Mouse (Mus musculus): ENCODE data around the gene Rfx1. TPM values are rescaled to one million over a fixed set of nuclear protein-coding genes. Genes with fewer than 3 reads are reported as not detected.

The Rfx1 gene
- total RNA-seq, 2 experiments from 2014 or later: 12.4 to 14.7 TPM

Small RNA genes lying within 50 kb of the gene (microRNA-seq; reads per million reads assigned to microRNA genes)
- not detected for gene Mir709

Other genes with a start within 250 kb of the Rfx1 start
- gene Adgrl1, start 166.7 kb upstream of the Rfx1 start, total RNA-seq (2021): 10 to 100 TPM; 48.7 to 60.4 TPM
- under 1 TPM; 0.51 to 0.88 TPM for gene Gm10644, start 111.6 kb upstream of the Rfx1 start, total RNA-seq (2021)
- 10 to 100 TPM in 1 of 2 experiments, 1 to 10 TPM in 1; 9.2 to 12.1 TPM for gene Asf1b, start 111.3 kb upstream of the Rfx1 start, total RNA-seq (2021)
- gene Prkaca, start 93.8 kb upstream of the Rfx1 start, total RNA-seq (2021): 100 to 1,000 TPM; 253 to 325 TPM
- 10 to 100 TPM; 40.8 to 41.6 TPM for gene Samd1, start 69.2 kb upstream of the Rfx1 start, total RNA-seq (2021)
- gene 1700067K01Rik, start 65.3 kb upstream of the Rfx1 start, total RNA-seq (2021): under 1 TPM; 0.48 to 0.60 TPM
- gene 2210011C24Rik, start 54.7 kb upstream of the Rfx1 start, total RNA-seq (2021): under 1 TPM in 1 of 2 experiments, not detected in 1; 0.24 TPM
- under 1 TPM; 0.57 to 0.70 TPM for gene Palm3, start 45.4 kb upstream of the Rfx1 start, total RNA-seq (2021)
- gene Il27ra, start 24.2 kb upstream of the Rfx1 start, total RNA-seq (2021): 1 to 10 TPM; 5.3 to 6.9 TPM
- under 1 TPM in 1 of 2 experiments, not detected in 1; 0.51 TPM for gene Rln3, start 21.8 kb upstream of the Rfx1 start, total RNA-seq (2021)
- gene Gm10643, start 1.7 kb upstream of the Rfx1 start, total RNA-seq (2021): 1 to 10 TPM; 2.2 to 3.1 TPM
- gene Dcaf15, start 37.9 kb downstream of the Rfx1 start, total RNA-seq (2021): 10 to 100 TPM; 17.7 to 20.6 TPM
- gene Podnl1, start 59.2 kb downstream of the Rfx1 start, total RNA-seq (2021): 1 to 10 TPM in 1 of 2 experiments, under 1 TPM in 1; 1.00 to 1.8 TPM
- 10 to 100 TPM; 18.6 to 27.0 TPM for gene Cc2d1a, start 81.1 kb downstream of the Rfx1 start, total RNA-seq (2021)
- under 1 TPM; 0.36 to 0.79 TPM for gene 4930432K21Rik, start 81.2 kb downstream of the Rfx1 start, total RNA-seq (2021)
- gene Nanos3, start 118.4 kb downstream of the Rfx1 start, total RNA-seq (2021): 1 to 10 TPM in 1 of 2 experiments, under 1 TPM in 1; 0.96 to 2.3 TPM
- gene Zswim4, start 170.2 kb downstream of the Rfx1 start, total RNA-seq (2021): 10 to 100 TPM; 22.7 to 26.3 TPM
- 100 to 1,000 TPM; 210 to 233 TPM for gene D8Ertd738e, start 182.9 kb downstream of the Rfx1 start, total RNA-seq (2021)
- 10 to 100 TPM; 28.0 to 34.4 TPM for gene Mri1, start 190.5 kb downstream of the Rfx1 start, total RNA-seq (2021)
- gene Ccdc130, start 203.5 kb downstream of the Rfx1 start, total RNA-seq (2021): 10 to 100 TPM; 14.2 to 16.5 TPM